Mouse (Mus musculus): Measurements from ENCODE around the gene Tmem189.

Gene Tmem189

GRCm38 (mm10) chr2:167593551-167594250 lies 95.9 kb downstream of the Tmem189 start:
- no peak for DNase-seq (ENCODE audit: low read depth)

Data from c-Kit-positive CD71-positive TER-119-negative erythroid progenitor cells, embryonic 14.5 days (primary cell).